Mouse (Mus musculus) olfactory bulb, adult 2 months (tissue): ENCODE data around the gene Grip1.

Experiments used
- CTCF ChIP-seq: fragments of 200-500 bp; IDR thresholded peaks from 2 replicates; pipeline ENCODE4 v1.5.1; 2012; ENCODE audit warnings: low read depth, mild to moderate bottlenecking, low read length, moderate library complexity; ENCODE audit not compliant: insufficient read depth
- POLR2A ChIP-seq: fragments of 200-500 bp; IDR thresholded peaks from 2 replicates; pipeline ENCODE4 v1.6.1; 2012; ENCODE audit warnings: mild to moderate bottlenecking, low read depth, low read length, moderate library complexity; ENCODE audit not compliant: insufficient read depth

GRCm38 (mm10) chr10:119556346-119556745 lies 102.7 kb downstream of the Grip1 start:
- no peak for TF ChIP-seq CTCF
- no peak for TF ChIP-seq POLR2A
